Mouse (Mus musculus) heart, postnatal 0 days (tissue): ENCODE results near the gene Manbal. TPM values are rescaled to one million over a fixed set of nuclear protein-coding genes. Genes with fewer than 3 reads are reported as not detected.

Source experiments
- ATAC-seq: fragments of 200-750 bp; cut with Nextera tagmentation; 2 replicates; pipeline ENCODE4 v1.8.0; 2017; ENCODE audit warnings: low read depth, moderate number of reproducible peaks, moderate library complexity; ENCODE audit not compliant: insufficient read depth
- DNase-seq: peaks from one replicate; pipeline ENCODE4 v3.0.0-alpha.2; 2016; ENCODE audit warnings: low spot score
- H3K27ac ChIP-seq: fragments of 300-500 bp; sonication (generic); 2 replicates; pipeline ENCODE4 v1.5.1; 2014; ENCODE audit warnings: low read depth, mild to moderate bottlenecking
- H3K27me3 ChIP-seq: fragments of 300-500 bp; sonication (generic); 2 replicates; pipeline ENCODE4 v1.6.1; 2014; ENCODE audit warnings: low read length, mixed read lengths; ENCODE audit not compliant: control insufficient read depth, insufficient read depth
- H3K36me3 ChIP-seq: fragments of 300-500 bp; sonication (generic); replicated peaks from 2 replicates; pipeline ENCODE4 v1.6.1; 2014; ENCODE audit warnings: low read length, mixed read lengths; ENCODE audit not compliant: control insufficient read depth, insufficient read depth
- H3K4me1 ChIP-seq: fragments of 300-500 bp; sonication (generic); 2 replicates; pipeline ENCODE4 v1.6.1; 2014; ENCODE audit warnings: antibody characterized with exemption; ENCODE audit not compliant: control insufficient read depth, insufficient read depth
- H3K4me2 ChIP-seq: fragments of 300-500 bp; sonication (generic); 2 replicates; pipeline ENCODE4 v1.6.1; 2014; ENCODE audit warnings: low read depth, mild to moderate bottlenecking, low read length, moderate library complexity
- H3K4me3 ChIP-seq: fragments of 300-500 bp; sonication (generic); 2 replicates; pipeline ENCODE4 v1.5.1; 2014; ENCODE audit warnings: low read depth, low read length
- H3K9ac ChIP-seq: fragments of 300-500 bp; sonication (generic); replicated peaks from 2 replicates; pipeline ENCODE4 v1.6.1; 2014; ENCODE audit warnings: low read depth, low read length, mixed read lengths
- H3K9me3 ChIP-seq: fragments of 300-500 bp; sonication (generic); replicated peaks from 2 replicates; pipeline ENCODE4 v1.6.1; 2016; ENCODE audit warnings: low read length; ENCODE audit not compliant: control insufficient read depth
- CTCF ChIP-seq: IDR thresholded peaks from 2 replicates; pipeline ENCODE4 v1.5.1; 2016; ENCODE audit warnings: antibody characterized with exemption, control low read depth, low read depth
- EP300 ChIP-seq: IDR thresholded peaks from 2 replicates; pipeline ENCODE4 v1.6.1; 2016; ENCODE audit warnings: antibody characterized with exemption, low read depth
- WGBS: fragments of 180-500 bp; shearing (Covaris S2); extraction: QIAGEN DNeasy Blood & Tissue Kit; methylation state at CpG from one replicate; pipeline ENCODE4 v1.1.7; 2014; 5-methylcytosine and 5-hydroxymethylcytosine counted together
- polyA plus RNA-seq: library from polyadenylated mRNA; unstranded; fragments of >200 nt; fragmentation: Nextera tagmentation; extraction: Ambion mirVana; gene quantifications from 2 replicates; pipeline ENCODE4 v1.2.1, GENCODE M21; 2015
- total RNA-seq: library from RNA; depleted of rRNA; stranded (reverse); fragments of >200 nt; gene quantifications from 2 replicates; pipeline ENCODE4 v1.2.3, GENCODE M21; 2014; ENCODE audit warnings: low replicate concordance

The Manbal gene
- total and polyA plus RNA-seq, 2 experiments from 2014 or later, result 23.6 to 55.5 TPM

DNA sequence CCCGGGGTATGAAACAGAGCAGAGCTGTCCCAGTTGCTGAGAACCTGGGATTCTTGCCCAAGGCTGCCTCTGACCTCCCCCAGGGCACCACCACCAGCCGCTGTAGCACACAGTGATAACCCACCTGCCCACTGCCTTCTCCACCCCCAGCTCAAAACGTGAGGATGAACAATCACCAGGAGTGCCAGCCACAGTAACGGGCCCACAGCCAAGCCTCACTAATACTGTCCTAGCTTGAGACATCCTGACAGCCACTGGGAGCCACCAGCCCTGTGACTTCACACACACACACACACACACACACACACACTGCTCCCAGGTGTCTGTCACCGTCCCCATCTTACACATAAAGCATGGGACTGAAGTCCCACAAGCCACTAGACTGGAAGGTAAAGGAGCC is 28.0 kb downstream of the Manbal start:
- H3K36me3 ChIP-seq, result peaks cover 29% of the 10 kb centered on the region
- H3K4me3 ChIP-seq, result no peak overlapping the region
- no peaks in the 10 kb centered on the region for H3K9me3 ChIP-seq
- no peak overlapping the region for H3K9ac ChIP-seq
- WGBS, result 59% methylated on average over 5 of the region's 5 CpGs
- H3K27me3 ChIP-seq, result no peaks in the 10 kb centered on the region
- no peaks in the 10 kb centered on the region for H3K4me1 ChIP-seq
- no peak for DNase-seq
- no peak for TF ChIP-seq CTCF
- no peak for TF ChIP-seq EP300
- peak overlapping the region; percentile 48 for H3K27ac ChIP-seq
- H3K4me2 ChIP-seq, result peak overlapping the region; percentile 19; the same call in 1 of the 2 replicates
- no peak for ATAC-seq

DNA sequence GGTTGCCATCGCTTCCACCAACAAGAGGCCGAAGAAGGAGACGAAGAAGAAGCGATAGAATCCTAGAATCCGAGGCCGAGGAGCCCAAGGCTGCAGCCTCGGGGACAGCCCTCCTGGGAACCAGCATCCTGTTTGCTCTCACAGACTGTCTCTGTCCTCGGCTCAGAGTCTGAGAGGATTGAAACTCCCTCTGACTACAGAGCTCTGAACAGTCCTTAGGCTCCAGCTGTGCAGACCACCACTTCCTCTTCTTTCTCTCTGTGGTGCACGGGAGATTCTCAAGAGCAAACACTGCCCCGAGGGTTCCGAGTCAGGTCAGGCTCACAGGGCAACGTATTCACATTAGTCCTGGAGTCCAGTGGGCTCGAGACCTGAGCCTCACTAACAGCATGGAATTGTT is 28.6 kb downstream of the Manbal start:
- Histone ChIP-seq H3K9me3 (no peaks in the 10 kb centered on the region), H3K36me3 (peaks cover 29% of the 10 kb centered on the region), H3K4me3 (no peak overlapping the region), H3K27me3 (no peaks in the 10 kb centered on the region), H3K4me1 (no peaks in the 10 kb centered on the region), H3K4me2 (peak overlapping the region; percentile 19; the same call in 1 of the 2 replicates), H3K27ac (peak overlapping the region; percentile 48), H3K9ac (no peak overlapping the region)
- WGBS, result 55% methylated on average over 13 of the region's 13 CpGs
- DNase-seq (no peak), ATAC-seq (no peak)
- TF ChIP-seq CTCF (no peak), EP300 (no peak)

DNA sequence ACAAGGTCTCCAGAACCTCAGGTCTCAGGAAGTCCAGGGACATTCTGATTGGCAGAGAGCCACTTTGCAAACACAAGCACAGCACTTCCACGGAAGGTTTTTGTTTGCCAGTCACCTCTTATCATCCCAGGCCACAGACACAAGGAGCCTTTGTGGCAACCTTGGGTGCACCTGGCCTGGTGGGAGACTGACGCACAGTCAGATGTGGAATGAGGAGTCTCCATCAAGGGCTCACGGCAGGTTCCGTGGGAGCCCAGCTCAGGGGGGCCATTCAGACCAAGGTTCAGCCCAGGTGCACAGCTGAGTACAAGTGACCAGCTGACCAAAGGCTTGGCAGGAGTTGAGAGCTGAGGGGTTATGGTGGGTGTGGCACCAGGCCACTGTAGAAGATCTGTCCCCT is 30.0 kb downstream of the Manbal start:
- WGBS, result 72% methylated on average over 4 of the region's 4 CpGs
- H3K9me3 ChIP-seq, result no peaks in the 10 kb centered on the region
- no peak overlapping the region for H3K4me2 ChIP-seq
- TF ChIP-seq CTCF (no peak), EP300 (no peak)
- ATAC-seq (no peak), DNase-seq (no peak)
- H3K4me1 ChIP-seq, result no peaks in the 10 kb centered on the region
- no peak overlapping the region for H3K27ac ChIP-seq
- no peak overlapping the region for H3K9ac ChIP-seq
- H3K36me3 ChIP-seq, result peaks cover 29% of the 10 kb centered on the region
- no peaks in the 10 kb centered on the region for H3K27me3 ChIP-seq
- no peak overlapping the region for H3K4me3 ChIP-seq

DNA sequence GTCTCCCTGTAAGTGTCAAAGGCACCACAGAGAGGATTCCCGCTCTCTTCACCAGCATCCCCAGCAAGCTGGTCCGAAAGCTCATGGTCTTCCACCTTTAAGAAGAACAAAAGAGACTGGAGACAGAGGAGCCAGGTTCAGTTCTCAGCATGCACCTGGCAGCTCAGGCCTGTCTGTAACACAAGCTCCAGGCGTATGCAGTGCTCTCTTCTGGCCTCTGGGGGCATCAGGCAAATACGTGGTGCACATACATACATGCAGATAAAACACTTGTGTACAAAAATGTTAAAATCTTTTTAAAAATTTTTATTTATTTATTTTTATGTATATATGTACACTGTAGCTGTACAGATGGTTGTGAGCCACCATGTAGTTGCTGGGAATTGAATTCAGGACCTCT is 31.1 kb downstream of the Manbal start:
- H3K36me3 ChIP-seq, result peaks cover 29% of the 10 kb centered on the region
- no peaks in the 10 kb centered on the region for H3K9me3 ChIP-seq
- TF ChIP-seq CTCF (no peak), EP300 (no peak)

DNA sequence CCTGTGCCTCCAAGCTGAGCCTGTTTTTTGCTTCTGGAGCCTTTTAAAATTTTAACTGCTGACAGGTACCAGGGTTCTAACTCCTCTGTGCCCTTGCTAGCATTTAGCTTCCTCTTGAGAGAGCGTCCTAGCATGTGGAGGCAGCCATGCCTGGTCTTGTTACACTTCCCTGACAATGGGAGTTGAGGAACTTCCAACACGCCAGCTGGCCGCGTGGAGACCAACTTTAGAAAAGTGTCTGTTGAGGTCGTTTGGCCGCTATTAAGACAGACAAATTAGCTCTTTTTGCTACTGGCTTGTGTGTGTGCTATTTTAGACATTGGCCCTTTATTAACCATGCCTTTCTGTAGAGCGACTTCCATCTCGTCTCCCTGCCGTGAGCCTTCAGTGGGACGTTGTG is 32.4 kb downstream of the Manbal start:
- 84% methylated on average over 10 of the region's 10 CpGs for WGBS
- DNase-seq, result no peak
- no peak overlapping the region for H3K9ac ChIP-seq

More for the DNA sequence above, 31.1 kb downstream of the Manbal start:
- no peak for DNase-seq
- Histone ChIP-seq H3K4me3 (no peak overlapping the region), H3K4me2 (no peak overlapping the region), H3K4me1 (no peaks in the 10 kb centered on the region), H3K27ac (no peak overlapping the region), H3K9ac (no peak overlapping the region), H3K27me3 (no peaks in the 10 kb centered on the region)
- 95% methylated on average over 4 of the region's 4 CpGs for WGBS
- ATAC-seq, result no peak

DNA sequence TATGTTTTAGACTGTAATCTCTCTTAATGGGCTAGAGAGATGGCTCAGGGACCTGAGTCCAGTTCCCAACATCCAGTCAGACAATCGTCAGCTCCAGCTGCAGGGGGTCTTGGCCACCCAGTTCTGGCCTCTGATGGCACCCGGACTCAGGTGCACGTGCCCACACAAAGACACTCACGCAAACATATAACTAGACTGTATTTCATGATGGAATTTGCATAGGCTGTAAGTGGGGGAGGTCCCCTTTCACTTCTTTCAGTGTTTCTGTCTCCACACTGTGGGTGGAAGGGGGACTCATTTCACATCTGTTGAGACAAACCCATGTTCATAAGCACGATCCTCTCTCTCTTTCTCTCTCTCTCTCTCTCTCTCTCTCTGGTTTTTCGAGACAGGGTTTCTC is 33.1 kb downstream of the Manbal start:
- ATAC-seq (no peak), DNase-seq (no peak)
- H3K4me1 ChIP-seq, result no peaks in the 10 kb centered on the region
- no peak overlapping the region for H3K4me2 ChIP-seq
- H3K27me3 ChIP-seq, result no peaks in the 10 kb centered on the region
- WGBS, result 87% methylated on average over 6 of the region's 6 CpGs
- H3K27ac ChIP-seq, result no peak overlapping the region
- peaks cover 29% of the 10 kb centered on the region for H3K36me3 ChIP-seq
- no peak for TF ChIP-seq CTCF
- TF ChIP-seq EP300, result no peak
- H3K9me3 ChIP-seq, result no peaks in the 10 kb centered on the region
- no peak overlapping the region for H3K9ac ChIP-seq
- H3K4me3 ChIP-seq, result no peak overlapping the region

More for the DNA sequence above, 32.4 kb downstream of the Manbal start:
- Histone ChIP-seq H3K36me3 (peaks cover 29% of the 10 kb centered on the region), H3K4me2 (no peak overlapping the region), H3K9me3 (no peaks in the 10 kb centered on the region), H3K4me3 (no peak overlapping the region), H3K27ac (no peak overlapping the region), H3K27me3 (no peaks in the 10 kb centered on the region), H3K4me1 (no peaks in the 10 kb centered on the region)
- no peak for ATAC-seq
- TF ChIP-seq CTCF, result no peak
- TF ChIP-seq EP300, result no peak
